Mouse (Mus musculus) embryonic facial prominence, embryonic 11.5 days (tissue): ENCODE results near the gene Fgfr2. TPM values are rescaled to one million over a fixed set of nuclear protein-coding genes. Genes with fewer than 3 reads are reported as not detected.
A peak's percentile ranks its signal among the peaks of the same experiment; 100 is the strongest.

Source experiments
- ATAC-seq: fragments of 200-750 bp; cut with Nextera tagmentation; replicated peaks from 2 replicates; pipeline ENCODE4 v1.8.0; 2017; ENCODE audit warnings: low read depth; ENCODE audit not compliant: insufficient number of reproducible peaks, low FRiP score, low TSS enrichment
- DNase-seq: peaks from one replicate; pipeline ENCODE4 v3.0.0-alpha.2; 2015; ENCODE audit warnings: low spot score
- H3K27ac ChIP-seq: fragments of 300-500 bp; sonication (generic); replicated peaks from 2 replicates; pipeline ENCODE4 v1.5.1; 2014; ENCODE audit warnings: mild to moderate bottlenecking, low read depth, low read length, control low read depth
- H3K27me3 ChIP-seq: fragments of 300-500 bp; sonication (generic); 2 replicates; pipeline ENCODE4 v1.6.1; 2014; ENCODE audit warnings: mild to moderate bottlenecking, low read length, moderate library complexity, mixed read lengths; ENCODE audit not compliant: control insufficient read depth, insufficient read depth
- H3K36me3 ChIP-seq: fragments of 300-500 bp; sonication (generic); replicated peaks from 2 replicates; pipeline ENCODE4 v1.6.1; 2014; ENCODE audit warnings: low read depth, mild to moderate bottlenecking, low read length, moderate library complexity, mixed read lengths; ENCODE audit not compliant: control insufficient read depth, insufficient read depth
- H3K4me1 ChIP-seq: fragments of 300-500 bp; sonication (generic); 2 replicates; pipeline ENCODE4 v1.6.1; 2014; ENCODE audit warnings: low read length, mixed read lengths; ENCODE audit not compliant: control insufficient read depth, insufficient read depth
- H3K4me2 ChIP-seq: fragments of 300-500 bp; sonication (generic); 2 replicates; pipeline ENCODE4 v1.6.1; 2014; ENCODE audit warnings: low read depth, mild to moderate bottlenecking, control low read depth, low read length, moderate library complexity
- H3K4me3 ChIP-seq: fragments of 300-500 bp; sonication (generic); 2 replicates; pipeline ENCODE4 v1.5.1; 2014; ENCODE audit warnings: low read depth, low read length, control low read depth
- H3K9ac ChIP-seq: fragments of 300-500 bp; sonication (generic); replicated peaks from 2 replicates; pipeline ENCODE4 v1.6.1; 2014; ENCODE audit warnings: mild to moderate bottlenecking, control low read depth, low read length
- H3K9me3 ChIP-seq: fragments of 300-500 bp; sonication (generic); replicated peaks from 2 replicates; pipeline ENCODE4 v1.6.1; 2016; ENCODE audit warnings: mild to moderate bottlenecking, low read length, inconsistent platforms, mixed read lengths; ENCODE audit not compliant: control insufficient read depth
- WGBS: fragments of 180-500 bp; shearing (Covaris S2); extraction: QIAGEN DNeasy Blood & Tissue Kit; methylation state at CpG from one replicate; pipeline ENCODE4 v1.1.7; 2014; 5-methylcytosine and 5-hydroxymethylcytosine counted together
- polyA plus RNA-seq: library from polyadenylated mRNA; unstranded; fragments of >200 nt; fragmentation: Nextera tagmentation; extraction: Ambion mirVana; gene quantifications from 2 replicates; pipeline ENCODE4 v1.2.1, GENCODE M21; 2014

Fgfr2 gene
- polyA plus RNA-seq, 1 experiment from 2014 or later: 75.6 TPM

DNA sequence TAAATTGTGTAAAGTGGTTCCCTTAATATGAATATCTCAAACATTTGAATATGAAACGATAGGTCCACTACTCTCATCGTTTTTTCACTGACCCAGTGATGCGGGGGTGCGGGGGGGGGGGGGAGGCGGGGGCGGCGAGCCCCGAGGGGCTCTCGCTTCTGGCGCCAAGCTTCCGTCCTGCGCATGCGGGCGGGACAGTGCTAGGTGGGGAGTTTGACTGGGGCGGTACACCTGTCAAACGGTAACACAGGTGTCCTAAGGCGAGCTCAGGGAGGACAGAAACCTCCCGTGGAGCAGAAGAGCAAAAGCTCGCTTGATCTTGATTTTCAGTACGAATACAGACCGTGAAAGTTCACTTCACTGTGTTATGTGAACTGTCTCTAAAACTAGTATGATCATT lies 2288.9 kb downstream of the Fgfr2 start:
- H3K4me1 ChIP-seq: peaks cover 4% of the 10 kb centered on the region; the same call in 1 of the 2 replicates
- no peaks in the 10 kb centered on the region for H3K27me3 ChIP-seq
- no peaks in the 10 kb centered on the region for H3K9me3 ChIP-seq
- 24% methylated on average over 20 of the region's 21 CpGs for WGBS
- H3K4me3 ChIP-seq: no peak overlapping the region
- DNase-seq (peak; percentile 92), ATAC-seq (peak; percentile 97)
- H3K4me2 ChIP-seq: no peak overlapping the region
- H3K36me3 ChIP-seq: no peaks in the 10 kb centered on the region
- H3K27ac ChIP-seq: no peak overlapping the region
- no peak overlapping the region for H3K9ac ChIP-seq

DNA sequence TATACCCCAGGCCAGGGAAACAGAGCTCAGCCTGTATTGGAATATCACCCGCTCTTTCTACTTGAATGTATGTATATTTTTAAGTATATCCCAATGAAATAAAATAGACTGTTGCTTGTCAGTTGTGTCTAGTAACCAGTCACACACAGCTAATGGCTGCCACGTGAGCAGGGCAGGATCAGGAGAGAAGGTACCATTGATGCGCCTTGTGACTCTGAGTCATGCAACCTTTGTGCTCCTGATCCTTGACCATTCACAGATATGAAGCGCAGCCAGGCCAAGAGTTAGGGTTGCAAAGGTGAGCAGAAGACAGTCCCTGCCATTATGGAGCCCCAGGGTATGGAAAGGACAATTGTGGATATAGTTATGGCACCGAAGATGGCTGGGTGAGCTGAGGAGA lies 2291.6 kb downstream of the Fgfr2 start:
- WGBS: 91% methylated on average over 5 of the region's 5 CpGs
- DNase-seq: no peak
- Histone ChIP-seq H3K9me3 (no peaks in the 10 kb centered on the region), H3K4me2 (no peak overlapping the region), H3K4me1 (peaks cover 4% of the 10 kb centered on the region; the same call in 1 of the 2 replicates), H3K27ac (no peak overlapping the region), H3K4me3 (no peak overlapping the region), H3K9ac (no peak overlapping the region), H3K27me3 (no peaks in the 10 kb centered on the region), H3K36me3 (no peaks in the 10 kb centered on the region)
- no peak for ATAC-seq

DNA sequence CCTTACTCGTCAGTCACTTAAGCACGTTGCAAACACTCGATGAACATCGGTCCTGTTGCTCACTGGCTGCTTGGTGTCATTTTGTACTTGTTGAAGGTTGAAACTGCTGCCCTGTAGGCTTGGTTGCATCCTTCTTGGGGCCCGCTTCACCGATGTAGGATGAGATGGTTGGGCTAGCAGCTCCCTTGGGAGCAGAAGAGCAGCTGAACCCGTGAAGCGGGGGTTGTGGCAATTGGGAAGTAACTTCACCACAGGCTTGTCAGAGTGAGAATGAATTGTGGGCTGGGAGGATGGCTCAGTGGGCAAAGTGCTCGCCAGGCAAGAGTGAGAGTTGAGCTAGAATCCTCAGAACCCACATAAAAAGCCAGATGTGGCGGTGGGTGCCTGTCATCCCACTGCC lies 2294.7 kb downstream of the Fgfr2 start:
- Histone ChIP-seq H3K9ac (no peak overlapping the region), H3K36me3 (no peaks in the 10 kb centered on the region), H3K9me3 (no peaks in the 10 kb centered on the region), H3K4me1 (no peaks in the 10 kb centered on the region), H3K4me2 (no peak overlapping the region), H3K27ac (no peak overlapping the region), H3K27me3 (no peaks in the 10 kb centered on the region), H3K4me3 (no peak overlapping the region)
- ATAC-seq: no peak
- DNase-seq: no peak
- 82% methylated on average over 10 of the region's 10 CpGs for WGBS

DNA sequence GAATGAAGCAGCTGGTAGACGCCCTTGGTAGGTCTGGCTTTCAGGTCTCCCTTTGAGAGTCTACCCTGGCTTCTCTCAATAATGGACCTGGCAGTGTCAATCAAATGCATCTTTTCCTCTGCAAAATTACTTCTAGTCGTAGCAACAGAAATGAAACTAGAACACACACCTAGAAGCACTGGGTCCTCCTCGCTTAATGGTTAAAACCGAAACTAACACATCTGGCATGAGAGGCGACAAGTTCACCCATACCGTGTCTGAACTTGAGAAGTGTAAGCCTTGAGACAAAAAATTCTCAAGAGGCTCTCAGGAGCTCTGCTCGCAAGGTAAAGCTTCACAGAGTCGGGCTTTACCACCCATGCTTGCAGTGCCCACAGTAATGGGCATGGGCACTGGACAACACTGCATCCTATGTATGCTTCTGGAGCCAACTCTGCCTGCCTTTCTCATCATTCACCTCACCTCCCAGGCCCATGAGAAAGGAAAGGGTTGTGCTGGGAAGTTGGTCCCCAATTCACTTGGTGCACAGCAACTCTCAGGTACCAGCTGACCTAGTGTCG lies 2295.2 kb downstream of the Fgfr2 start:
- H3K27ac ChIP-seq: no peak overlapping the region
- no peaks in the 10 kb centered on the region for H3K9me3 ChIP-seq
- 90% methylated on average over 9 of the region's 9 CpGs for WGBS

DNA sequence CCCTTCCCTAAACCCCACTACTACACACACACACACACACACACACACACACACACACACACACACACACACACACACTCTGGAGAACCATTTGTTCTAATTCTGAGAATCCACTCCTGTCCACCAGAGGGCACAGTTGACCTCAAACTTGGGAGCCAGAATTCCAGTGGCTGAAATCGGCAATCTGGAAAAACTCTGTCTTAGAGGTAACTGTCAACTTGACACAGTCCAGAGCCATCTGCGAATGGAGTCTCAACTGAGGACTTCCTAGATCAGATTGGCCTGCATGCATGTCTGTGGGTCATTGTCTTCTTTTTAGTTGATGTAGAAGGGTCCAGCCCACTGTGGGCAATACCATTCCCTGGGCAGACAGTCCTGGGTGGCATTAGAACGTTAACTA lies 2295.7 kb downstream of the Fgfr2 start:
- 51% methylated on average over 3 of the region's 3 CpGs for WGBS
- Histone ChIP-seq H3K4me1 (no peaks in the 10 kb centered on the region), H3K36me3 (no peaks in the 10 kb centered on the region), H3K27me3 (no peaks in the 10 kb centered on the region), H3K4me2 (no peak overlapping the region), H3K9ac (no peak overlapping the region), H3K9me3 (no peaks in the 10 kb centered on the region), H3K27ac (no peak overlapping the region), H3K4me3 (no peak overlapping the region)
- DNase-seq (peak; percentile 79), ATAC-seq (no peak)

More for the DNA sequence above, 2295.2 kb downstream of the Fgfr2 start:
- Histone ChIP-seq H3K4me1 (no peaks in the 10 kb centered on the region), H3K27me3 (no peaks in the 10 kb centered on the region), H3K9ac (no peak overlapping the region), H3K36me3 (no peaks in the 10 kb centered on the region), H3K4me2 (no peak overlapping the region), H3K4me3 (no peak overlapping the region)
- DNase-seq (no peak), ATAC-seq (no peak)

DNA sequence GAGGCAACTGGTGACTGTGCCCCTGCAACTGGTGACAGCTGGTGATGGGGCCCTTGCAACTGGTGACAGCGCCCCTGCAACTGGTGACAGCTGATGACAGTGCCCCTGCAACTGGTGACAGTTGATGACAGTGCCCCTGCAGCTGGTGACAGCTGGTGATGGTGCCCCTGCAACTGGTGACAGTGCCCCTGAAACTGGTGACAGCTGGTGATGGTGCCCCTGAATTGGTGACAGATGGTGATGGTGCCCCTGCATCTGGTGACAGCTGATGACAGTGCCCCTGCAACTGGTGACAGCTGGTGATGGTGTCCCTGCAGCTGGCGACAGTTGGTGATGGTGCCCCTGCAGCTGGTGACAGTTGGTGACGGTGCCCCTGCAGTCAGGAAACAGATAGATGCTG lies 2296.8 kb downstream of the Fgfr2 start:
- ATAC-seq (no peak), DNase-seq (no peak)
- no peaks in the 10 kb centered on the region for H3K36me3 ChIP-seq
- H3K27me3 ChIP-seq: no peaks in the 10 kb centered on the region
- no peaks in the 10 kb centered on the region for H3K4me1 ChIP-seq
- no peaks in the 10 kb centered on the region for H3K9me3 ChIP-seq
- H3K4me3 ChIP-seq: no peak overlapping the region
- no peak overlapping the region for H3K9ac ChIP-seq
- 75% methylated on average over 3 of the region's 3 CpGs for whole genome bisulfite sequencing
- H3K4me2 ChIP-seq: no peak overlapping the region
- no peak overlapping the region for H3K27ac ChIP-seq

DNA sequence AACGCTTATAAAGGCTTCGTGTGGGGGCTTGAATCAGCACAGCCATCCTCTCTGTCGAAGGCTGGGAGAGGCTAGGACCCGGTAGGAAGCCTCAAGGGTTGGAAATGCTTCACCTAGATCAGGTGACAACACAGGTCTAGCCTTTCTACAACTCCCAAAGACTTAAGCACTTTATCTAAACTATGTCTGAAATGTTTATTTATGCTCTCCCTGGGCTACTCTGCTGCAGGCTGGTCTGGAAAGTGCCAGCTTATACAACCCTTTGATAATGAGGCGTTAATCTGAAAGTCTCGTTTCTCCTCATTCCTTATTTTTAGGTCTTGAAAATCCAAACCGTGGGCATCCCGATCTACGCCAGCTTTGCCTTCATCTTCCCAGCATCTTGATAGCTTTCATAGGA lies 2299.2 kb downstream of the Fgfr2 start:
- Histone ChIP-seq H3K27me3 (no peaks in the 10 kb centered on the region), H3K4me1 (no peaks in the 10 kb centered on the region), H3K4me2 (no peak overlapping the region), H3K4me3 (no peak overlapping the region), H3K9ac (no peak overlapping the region), H3K36me3 (no peaks in the 10 kb centered on the region), H3K9me3 (no peaks in the 10 kb centered on the region), H3K27ac (no peak overlapping the region)
- no peak for DNase-seq
- no peak for ATAC-seq
- 68% methylated on average over 9 of the region's 9 CpGs for WGBS

DNA sequence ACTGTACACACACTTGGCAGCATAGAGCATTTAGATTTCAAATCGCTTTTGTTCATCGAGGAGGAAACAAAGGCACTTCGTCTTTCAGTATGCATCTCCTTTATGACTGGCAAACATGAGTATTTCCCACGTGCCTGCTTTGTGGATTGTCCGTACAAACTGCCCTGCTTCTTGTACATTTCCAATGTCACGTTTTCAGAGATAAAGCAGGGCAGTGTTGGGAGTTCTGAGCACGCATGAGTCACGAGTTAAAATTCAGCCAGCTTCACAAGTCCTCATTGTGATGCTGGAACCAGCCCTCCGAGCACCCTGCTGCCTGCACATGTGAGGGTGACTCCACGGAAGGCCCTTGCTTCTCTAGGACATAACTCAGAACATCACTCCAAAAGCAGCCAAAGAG lies 2303.5 kb downstream of the Fgfr2 start:
- no peak for ATAC-seq
- no peaks in the 10 kb centered on the region for H3K9me3 ChIP-seq
- H3K27me3 ChIP-seq: no peaks in the 10 kb centered on the region
- WGBS: 81% methylated on average over 10 of the region's 10 CpGs
- no peak overlapping the region for H3K4me2 ChIP-seq
- no peak overlapping the region for H3K9ac ChIP-seq
- no peak overlapping the region for H3K4me3 ChIP-seq
- H3K36me3 ChIP-seq: no peaks in the 10 kb centered on the region
- H3K27ac ChIP-seq: no peak overlapping the region
- DNase-seq: no peak
- H3K4me1 ChIP-seq: no peaks in the 10 kb centered on the region
